Comparison of ENCODE assay signal across 7 mouse cellular contexts in the genomic region with DNA sequence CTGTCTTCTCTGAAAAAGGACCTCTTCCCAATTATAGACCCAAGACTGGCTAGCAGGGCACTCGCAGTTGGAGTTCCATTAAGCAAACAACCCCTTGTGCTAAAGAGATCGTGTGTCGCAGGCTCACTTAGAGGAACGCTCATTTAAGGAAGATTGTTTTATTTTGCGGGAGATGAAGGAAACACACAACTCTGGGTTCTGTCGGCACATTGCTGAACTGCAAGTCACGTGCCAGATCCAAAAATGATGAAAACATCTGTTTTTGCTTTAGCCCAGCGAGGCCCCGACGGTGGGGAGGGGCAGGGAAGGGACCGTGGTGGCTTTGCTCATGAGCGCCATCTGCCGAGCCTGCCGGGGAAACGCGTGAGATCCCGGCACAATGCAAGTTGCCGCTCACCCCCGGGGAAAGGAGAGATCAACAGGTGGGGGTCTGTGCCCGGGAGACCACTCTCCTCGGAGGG.
A peak's percentile ranks its signal among the peaks of the same experiment; 100 is the strongest.
DNase-seq lines count a peak whose midpoint lies in the region; ATAC-seq and TF ChIP-seq lines count a peak whose summit lies in the region.

No protein-coding gene starts in this region.

- H3K36me3 ChIP-seq in embryonic facial prominence, embryonic 11.5 days (replicated peaks; ENCODE audit: control insufficient read depth, insufficient read depth, low read depth, low read length) = no peaks in the 10 kb centered on the region
- no peaks in the 10 kb centered on the region for H3K36me3 ChIP-seq in limb, embryonic 13.5 days
- H3K36me3 ChIP-seq in midbrain, embryonic 15.5 days (replicated peaks) = no peaks in the 10 kb centered on the region
- H3K36me3 ChIP-seq in spleen, adult 2 months (ENCODE audit: control insufficient read depth, insufficient read depth, low read length) = no peaks in the 10 kb centered on the region

- peak; percentile 92 for TF ChIP-seq CTCF in spleen, adult 2 months (IDR thresholded peaks at IDR 0.05; ENCODE audit: extremely low read depth, insufficient read depth, insufficient read length, insufficient replicate concordance)

- peak; percentile 88 for DNase-seq in adrenal gland, postnatal 25 days
- DNase-seq in embryonic facial prominence, embryonic 11.5 days (ENCODE audit: low spot score) = peak; percentile 96
- DNase-seq in heart, adult 8-10 months (ENCODE audit: low spot score) = peak; percentile 91
- DNase-seq in kidney, adult 8-10 months = peak; percentile 61 to 83
- DNase-seq in spleen, adult 2 months (ENCODE audit: low read depth in 1 of 2, low spot score in 2 of 2) = peak; percentile 67 to 77

- WGBS in embryonic facial prominence, embryonic 11.5 days = under 1% methylated on average over 21 of the region's 21 CpGs
- under 1% methylated on average over 21 of the region's 21 CpGs for WGBS in limb, embryonic 13.5 days
- WGBS in midbrain, embryonic 15.5 days = under 1% methylated on average over 21 of the region's 21 CpGs
- WGBS in spleen, adult 2 months = under 1% methylated on average over 21 of the region's 21 CpGs

- peaks cover 21% of the 10 kb centered on the region for H3K4me1 ChIP-seq in embryonic facial prominence, embryonic 11.5 days (ENCODE audit: control insufficient read depth, insufficient read depth, low read length)
- H3K4me1 ChIP-seq in limb, embryonic 13.5 days = peaks cover 48% of the 10 kb centered on the region
- H3K4me1 ChIP-seq in midbrain, embryonic 15.5 days = peaks cover 42% of the 10 kb centered on the region
- peaks cover 3% of the 10 kb centered on the region; the same call in 1 of the 2 replicates for H3K4me1 ChIP-seq in spleen, adult 2 months (ENCODE audit: control insufficient read depth, insufficient read depth, insufficient read length)

- no peaks in the 10 kb centered on the region for H3K27me3 ChIP-seq in embryonic facial prominence, embryonic 11.5 days (ENCODE audit: control insufficient read depth, insufficient read depth, low read length)
- no peaks in the 10 kb centered on the region for H3K27me3 ChIP-seq in limb, embryonic 13.5 days
- no peaks in the 10 kb centered on the region for H3K27me3 ChIP-seq in midbrain, embryonic 15.5 days (replicated peaks)
- no peaks in the 10 kb centered on the region for H3K27me3 ChIP-seq in spleen, adult 2 months (ENCODE audit: control insufficient read depth, insufficient read depth, low read length)

- peak overlapping the region; percentile 81 for H3K9ac ChIP-seq in embryonic facial prominence, embryonic 11.5 days (replicated peaks; ENCODE audit: low read length)
- peak overlapping the region; percentile 71 for H3K9ac ChIP-seq in limb, embryonic 13.5 days
- H3K9ac ChIP-seq in midbrain, embryonic 15.5 days = peak overlapping the region; percentile 57

- H3K4me3 ChIP-seq in embryonic facial prominence, embryonic 11.5 days (ENCODE audit: low read depth, low read length) = peak overlapping the region; percentile 37
- H3K4me3 ChIP-seq in limb, embryonic 13.5 days = peak overlapping the region; percentile 50
- peak overlapping the region; percentile 40 for H3K4me3 ChIP-seq in midbrain, embryonic 15.5 days
- H3K4me3 ChIP-seq in spleen, adult 2 months (ENCODE audit: extremely low read depth, insufficient read depth, insufficient read length) = peak overlapping the region; percentile 50

- peak overlapping the region; percentile 98 for H3K27ac ChIP-seq in embryonic facial prominence, embryonic 11.5 days (replicated peaks; ENCODE audit: low read depth, low read length)
- H3K27ac ChIP-seq in limb, embryonic 13.5 days = peak overlapping the region; percentile 99
- peak overlapping the region; percentile 98 for H3K27ac ChIP-seq in midbrain, embryonic 15.5 days
- peak overlapping the region; percentile 67 for H3K27ac ChIP-seq in spleen, adult 2 months (ENCODE audit: insufficient read depth, low read length)

- peak; percentile 54 for ATAC-seq in embryonic facial prominence, embryonic 11.5 days (replicated peaks; ENCODE audit: insufficient number of reproducible peaks, low FRiP score, low TSS enrichment, low read depth)
- peak; percentile 78 for ATAC-seq in limb, embryonic 13.5 days (ENCODE audit: low FRiP score, low read depth)
- ATAC-seq in midbrain, embryonic 15.5 days (replicated peaks) = peak; percentile 82

- no peaks in the 10 kb centered on the region for H3K9me3 ChIP-seq in embryonic facial prominence, embryonic 11.5 days (replicated peaks; ENCODE audit: control insufficient read depth, low read length)
- H3K9me3 ChIP-seq in limb, embryonic 13.5 days = no peaks in the 10 kb centered on the region
- H3K9me3 ChIP-seq in midbrain, embryonic 15.5 days = no peaks in the 10 kb centered on the region

- no peak for TF ChIP-seq POLR2A in spleen, adult 2 months (IDR thresholded peaks at IDR 0.05; ENCODE audit: low read depth, low read length)

- peak overlapping the region; percentile 57 for H3K4me2 ChIP-seq in embryonic facial prominence, embryonic 11.5 days (ENCODE audit: low read depth, low read length)
- H3K4me2 ChIP-seq in limb, embryonic 13.5 days (replicated peaks) = peak overlapping the region; percentile 72
- peak overlapping the region; percentile 61 for H3K4me2 ChIP-seq in midbrain, embryonic 15.5 days

Comparison
In these comparisons a context has a peak if more than half of its experiments do, and no peak if none do; other contexts are left out.
1. Peak in every context shown above with its lines: DNase-seq, ATAC-seq, H3K4me3 ChIP-seq and H3K27ac ChIP-seq.